In the genomic region with DNA sequence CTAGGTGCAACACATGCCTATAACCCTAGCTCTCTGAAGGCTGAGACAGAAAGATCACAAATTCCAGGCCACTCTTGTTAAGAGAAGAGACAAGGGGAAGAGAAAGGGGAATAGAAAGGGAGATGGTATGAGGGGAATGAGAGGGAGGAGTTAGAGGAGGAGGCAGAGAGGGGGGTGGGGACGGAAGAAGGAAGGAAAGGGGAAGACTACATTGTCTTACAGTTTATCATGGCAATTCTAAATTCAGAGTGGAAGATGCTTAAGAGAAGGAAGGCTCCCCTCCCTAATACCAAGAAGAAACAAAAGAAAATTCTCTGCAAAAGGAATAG, we compare ENCODE assay signal across 16 mouse cellular contexts.
DNase-seq lines count a peak whose midpoint lies in the region; ATAC-seq lines count a peak whose summit lies in the region.
"Had no signal": no experiment of that assay in that cellular context is flagged by ENCODE, and none has a peak within 500 bp of the region (broad histone marks: within the 10 kb centered on the region; RNA-seq: fewer than 3 reads in every experiment).

No protein-coding gene starts in this region.

- peak overlapping the region; percentile 13; the same call in 1 of the 2 replicates for H3K4me2 ChIP-seq in kidney, embryonic 15.5 days
- H3K4me2 ChIP-seq in forebrain, embryonic 13.5 days, result no peak overlapping the region
- H3K4me2 ChIP-seq: midbrain, embryonic 15.5 days had no signal

- WGBS in heart, embryonic 10.5 days, result 29% methylated on average over 1 of the region's 1 CpGs
- WGBS in kidney, embryonic 15.5 days, result 38% methylated on average over 1 of the region's 1 CpGs
- WGBS in forebrain, embryonic 13.5 days, result 19% methylated on average over 1 of the region's 1 CpGs

- peak overlapping the region; percentile 75; the same call in 1 of the 2 replicates for H3K27ac ChIP-seq in heart, embryonic 10.5 days
- H3K27ac ChIP-seq in kidney, embryonic 15.5 days, result no peak overlapping the region
- no peak overlapping the region for H3K27ac ChIP-seq in forebrain, embryonic 13.5 days
- H3K27ac ChIP-seq: left cerebral cortex, adult 2 months; liver, embryonic 14.5 days; midbrain, embryonic 15.5 days had no signal

- peaks cover 17% of the 10 kb centered on the region for H3K4me1 ChIP-seq in heart, embryonic 10.5 days
- peaks cover 14% of the 10 kb centered on the region for H3K4me1 ChIP-seq in kidney, embryonic 15.5 days
- peaks cover 4% of the 10 kb centered on the region; the same call in 1 of the 2 replicates for H3K4me1 ChIP-seq in forebrain, embryonic 13.5 days
- H3K4me1 ChIP-seq: midbrain, embryonic 15.5 days had no signal

- H3K4me3 ChIP-seq in heart, embryonic 10.5 days, result no peak overlapping the region
- H3K4me3 ChIP-seq in kidney, embryonic 15.5 days (replicated peaks), result no peak overlapping the region
- H3K4me3 ChIP-seq in forebrain, embryonic 13.5 days, result no peak overlapping the region
- H3K4me3 ChIP-seq: left cerebral cortex, adult 2 months; midbrain, embryonic 15.5 days had no signal

- no peaks in the 10 kb centered on the region for H3K36me3 ChIP-seq in heart, embryonic 10.5 days
- no peaks in the 10 kb centered on the region for H3K36me3 ChIP-seq in kidney, embryonic 15.5 days
- H3K36me3 ChIP-seq in forebrain, embryonic 13.5 days (ENCODE audit: poor library complexity, severe bottlenecking), result no peaks in the 10 kb centered on the region
- H3K36me3 ChIP-seq: G1E; midbrain, embryonic 15.5 days had no signal

- H3K9me3 ChIP-seq in heart, embryonic 10.5 days, result no peaks in the 10 kb centered on the region
- H3K9me3 ChIP-seq in kidney, embryonic 15.5 days (replicated peaks), result no peaks in the 10 kb centered on the region
- H3K9me3 ChIP-seq in forebrain, embryonic 13.5 days (replicated peaks), result no peaks in the 10 kb centered on the region
- H3K9me3 ChIP-seq: G1E; midbrain, embryonic 15.5 days had no signal

- H3K9ac ChIP-seq in kidney, embryonic 15.5 days, result no peak overlapping the region
- no peak overlapping the region for H3K9ac ChIP-seq in forebrain, embryonic 13.5 days
- H3K9ac ChIP-seq: liver, embryonic 14.5 days; midbrain, embryonic 15.5 days had no signal

- no peaks in the 10 kb centered on the region for H3K27me3 ChIP-seq in heart, embryonic 10.5 days (ENCODE audit: insufficient read depth, poor library complexity, severe bottlenecking)
- H3K27me3 ChIP-seq in kidney, embryonic 15.5 days, result no peaks in the 10 kb centered on the region
- no peaks in the 10 kb centered on the region for H3K27me3 ChIP-seq in forebrain, embryonic 13.5 days
- H3K27me3 ChIP-seq: midbrain, embryonic 15.5 days had no signal

- DNase-seq in heart, embryonic 10.5 days (ENCODE audit: low spot score), result no peak
- no peak for DNase-seq in heart, adult 8-10 months (ENCODE audit: low spot score)
- DNase-seq in kidney, postnatal 25 days, result no peak
- DNase-seq in thymus, postnatal 14 days, result peak; percentile 48
- DNase-seq in thymus, postnatal 0 days (ENCODE audit: low spot score), result no peak
- no peak for DNase-seq in frontal cortex, adult 2 months (ENCODE audit: extremely low spot score in 1 of 2, low spot score in 1 of 2)
- DNase-seq: cerebellum, postnatal 10 days; embryo, embryonic 11 days; gastrocnemius, postnatal 36 days; right cerebral cortex, adult 18-20 months had no signal

- no peak for ATAC-seq in kidney, embryonic 15.5 days (replicated peaks; ENCODE audit: low FRiP score)
- no peak for ATAC-seq in forebrain, embryonic 13.5 days
- ATAC-seq: midbrain, embryonic 15.5 days had no signal
